Mouse (Mus musculus) lung, adult 2 months (tissue): ENCODE data around the gene Atp11a.

ENCODE experiments used
- CTCF ChIP-seq: fragments of 200-500 bp; IDR thresholded peaks from 2 replicates; pipeline ENCODE4 v1.5.1; 2011; ENCODE audit warnings: mild to moderate bottlenecking, low read length, control low read depth; ENCODE audit not compliant: insufficient read depth
- POLR2A ChIP-seq: fragments of 200-500 bp; IDR thresholded peaks from 2 replicates; pipeline ENCODE4 v1.6.1; 2011; ENCODE audit warnings: low read depth, mild to moderate bottlenecking, control low read depth, low read length, borderline replicate concordance; ENCODE audit errors: extremely low read depth

DNA sequence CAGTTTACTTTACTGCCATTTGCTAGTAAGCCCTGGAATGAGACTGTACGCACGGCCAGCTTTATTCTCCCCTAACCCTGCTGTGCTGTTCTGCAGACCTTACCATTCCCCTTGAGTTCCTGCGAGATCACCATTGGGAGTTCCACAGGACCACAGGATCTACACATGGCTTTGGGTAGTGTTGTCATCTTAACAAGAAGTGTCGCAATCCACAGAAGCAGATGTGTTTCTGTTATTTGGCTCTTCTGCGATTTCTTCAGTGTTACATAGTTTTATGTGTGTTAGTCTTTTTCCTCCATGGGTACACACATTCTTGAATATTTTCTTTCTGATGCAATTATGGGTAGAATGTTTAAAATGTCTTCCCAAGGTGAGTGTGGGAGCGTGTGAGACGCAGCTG, 84.0 kb downstream of the Atp11a start:
- no peak for TF ChIP-seq POLR2A
- TF ChIP-seq CTCF: no peak
